Mouse (Mus musculus): ENCODE results near the gene Col20a1.

Col20a1 gene

DNA sequence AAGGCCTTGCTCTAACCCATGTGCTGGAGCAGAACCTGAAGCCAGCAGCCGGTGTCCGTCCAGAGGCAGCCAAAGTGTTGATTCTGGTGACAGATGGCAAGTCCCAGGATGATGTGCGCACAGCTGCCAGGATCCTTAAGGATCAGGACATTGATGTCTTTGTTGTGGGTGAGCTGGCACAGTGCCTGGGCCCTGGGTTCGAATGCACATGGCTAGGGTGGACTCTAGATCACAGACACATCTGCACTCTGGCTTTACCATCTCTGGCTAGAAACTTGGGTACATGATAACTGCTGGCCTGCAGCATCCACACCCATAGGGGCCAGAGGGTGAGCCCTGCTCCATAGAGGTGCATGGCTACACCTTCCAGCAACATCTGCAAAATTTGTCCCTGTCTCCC is 9.1 kb downstream of the Col20a1 start:
- no peak for DNase-seq (ENCODE audit: low read depth)

- peak; percentile 52 for DNase-seq (ENCODE audit: low read depth)
Measured at GRCm38 (mm10) chr2:180996436-180996835, 10.1 kb downstream of the Col20a1 start.

DNA sequence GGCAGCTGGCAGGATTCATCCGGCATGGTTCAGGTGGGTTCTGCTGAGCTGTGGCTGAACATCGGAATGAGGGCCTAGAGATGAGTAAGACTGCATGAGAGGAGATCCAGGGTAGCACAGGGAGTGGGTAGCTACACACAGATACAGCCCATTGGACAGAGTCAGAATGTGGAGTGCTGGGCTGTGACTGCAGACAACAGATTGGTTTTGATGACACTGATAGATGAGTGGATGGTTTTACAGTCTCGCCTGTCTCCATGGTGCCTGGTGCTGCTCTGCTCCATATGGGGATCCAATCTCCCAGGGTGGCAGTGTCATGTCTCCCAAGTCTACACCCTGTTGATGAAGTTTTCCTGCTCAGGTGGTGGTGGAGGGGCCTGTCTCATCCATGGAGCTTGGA is 10.6 kb downstream of the Col20a1 start:
- DNase-seq (ENCODE audit: low read depth): no peak

GRCm38 (mm10) chr2:181007054-181007453 is 20.7 kb downstream of the Col20a1 start:
- no peak for DNase-seq (ENCODE audit: low read depth)

DNA sequence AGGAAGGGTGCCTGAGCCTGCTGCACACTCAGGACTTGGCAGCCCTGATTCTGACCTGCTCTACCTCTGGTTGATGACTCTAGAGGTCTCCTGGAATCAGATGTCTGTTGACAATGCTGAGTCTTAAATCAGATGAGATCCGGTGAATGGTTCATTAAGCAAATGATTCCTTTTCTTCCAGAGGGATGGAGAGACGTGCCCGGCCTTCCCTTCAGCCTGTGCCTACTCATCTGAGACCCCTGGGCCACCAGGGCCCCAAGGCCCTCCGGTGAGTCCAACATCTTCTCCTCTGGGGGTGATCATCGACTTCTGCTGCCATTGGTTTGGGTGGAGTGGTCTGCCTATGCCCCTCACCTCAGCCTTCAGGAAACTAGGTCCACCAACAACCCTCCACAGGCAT is 22.0 kb downstream of the Col20a1 start:
- no peak for DNase-seq (ENCODE audit: low read depth)

DNA sequence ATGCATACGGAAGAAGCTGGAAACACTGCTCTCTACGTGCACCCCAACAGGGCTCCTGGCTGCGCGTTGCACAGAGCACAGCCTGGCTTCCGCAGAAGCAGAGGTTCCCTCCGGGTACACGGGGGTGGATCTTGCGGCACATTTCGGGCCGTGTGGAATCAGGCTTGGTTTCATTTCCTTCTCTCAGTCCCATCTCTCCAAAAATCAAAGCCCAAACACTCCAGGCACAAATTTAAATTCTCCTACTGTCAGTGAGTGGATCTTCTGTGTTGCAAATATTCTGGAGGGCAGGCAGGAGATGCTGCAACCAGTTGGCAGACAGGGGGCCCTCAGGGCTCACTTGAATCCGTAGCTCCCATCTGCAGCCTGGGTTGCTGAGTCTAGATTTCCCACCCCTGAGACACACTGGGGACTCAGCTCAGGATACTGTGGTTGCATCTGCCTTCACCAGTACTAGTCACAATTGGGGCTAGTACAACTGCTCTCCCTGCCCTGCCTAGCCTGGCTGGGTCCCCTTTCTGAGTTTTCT is 45.1 kb downstream of the Col20a1 start:
- DNase-seq (ENCODE audit: low read depth): no peak

GRCm38 (mm10) chr2:181032407-181032806 is 46.1 kb downstream of the Col20a1 start:
- DNase-seq (ENCODE audit: low read depth): no peak

- DNase-seq (ENCODE audit: low read depth): no peak
Measured at GRCm38 (mm10) chr2:181033310-181033709, 47.0 kb downstream of the Col20a1 start.

DNA sequence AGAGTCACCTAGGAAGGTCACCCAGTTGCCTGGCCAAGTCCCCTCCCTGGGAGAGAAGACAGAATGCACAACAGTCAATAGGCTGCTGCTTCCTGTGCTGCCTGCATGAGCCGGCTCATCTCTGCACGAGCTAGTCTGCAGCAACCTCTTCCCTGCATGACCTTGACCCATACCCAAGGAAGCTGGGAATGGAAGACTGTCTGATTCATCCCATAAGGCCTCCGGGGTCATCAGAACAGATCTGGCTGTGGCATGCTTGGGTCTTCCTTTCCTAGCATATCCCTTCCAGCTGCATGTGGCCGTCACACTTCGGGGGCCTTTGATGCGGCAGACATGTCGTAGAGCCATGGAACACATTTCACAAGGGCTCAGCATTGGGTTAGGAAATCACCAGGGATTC is 48.9 kb downstream of the Col20a1 start:
- no peak for DNase-seq (ENCODE audit: low read depth)

DNA sequence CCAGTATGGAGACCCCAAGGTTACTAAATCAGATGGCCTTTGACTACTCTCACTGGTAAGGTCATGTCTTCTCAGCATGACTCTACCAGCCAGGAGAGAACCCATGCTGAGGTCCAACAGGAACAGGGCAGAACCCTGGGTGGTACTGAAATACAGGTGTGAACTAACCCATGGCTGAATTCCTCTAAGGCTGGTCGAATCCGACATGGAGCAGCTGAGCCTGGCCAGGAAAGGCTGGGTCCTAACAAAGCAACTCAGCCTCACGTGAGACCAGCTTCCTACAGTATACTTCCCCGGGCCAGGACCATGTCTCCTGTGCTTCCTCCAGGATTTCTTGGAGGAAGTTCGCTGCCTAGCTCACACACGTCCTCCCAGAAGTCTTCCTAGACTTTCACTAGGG is 50.2 kb downstream of the Col20a1 start:
- no peak for DNase-seq (ENCODE audit: low read depth)

DNA sequence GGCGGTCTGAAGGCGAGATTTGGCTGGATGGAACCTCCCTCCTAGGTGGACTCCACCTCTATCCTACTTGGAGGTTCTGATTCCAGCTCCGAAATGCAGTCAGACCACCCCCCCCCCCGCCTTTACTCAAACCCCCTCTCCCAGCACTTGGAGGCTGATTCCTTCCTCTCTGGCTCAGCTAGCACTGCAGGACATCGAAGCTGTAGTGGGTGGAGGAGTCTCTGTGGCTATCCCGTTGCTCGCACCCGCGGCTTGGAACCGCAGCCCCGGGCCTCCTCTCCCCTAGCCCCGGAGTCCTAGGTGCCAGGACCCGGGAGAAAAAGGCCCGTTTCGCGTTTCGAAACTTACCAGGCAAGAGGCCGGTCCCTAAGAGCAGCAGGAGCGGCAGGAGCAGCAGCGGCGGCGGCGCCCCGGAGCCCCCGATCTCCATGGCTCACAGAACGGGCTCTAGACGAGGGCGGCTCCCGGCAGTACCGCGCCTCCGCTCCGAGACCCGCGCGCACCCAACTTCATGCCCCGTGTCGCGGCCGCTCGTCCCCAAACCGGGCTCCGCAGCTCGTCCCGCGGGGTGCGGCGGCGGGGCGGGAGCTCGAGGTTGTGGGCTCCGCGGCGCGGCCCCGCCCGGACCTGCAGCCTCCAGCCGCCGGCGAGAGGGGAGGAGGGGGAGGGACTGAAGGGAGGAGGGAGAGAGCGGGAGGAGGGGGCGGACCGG is 52.5 kb downstream of the Col20a1 start:
- no peak for DNase-seq (ENCODE audit: low read depth)

- no peak for DNase-seq (ENCODE audit: low read depth)
Measured at GRCm38 (mm10) chr2:181039356-181039680, 53.0 kb downstream of the Col20a1 start.

DNA sequence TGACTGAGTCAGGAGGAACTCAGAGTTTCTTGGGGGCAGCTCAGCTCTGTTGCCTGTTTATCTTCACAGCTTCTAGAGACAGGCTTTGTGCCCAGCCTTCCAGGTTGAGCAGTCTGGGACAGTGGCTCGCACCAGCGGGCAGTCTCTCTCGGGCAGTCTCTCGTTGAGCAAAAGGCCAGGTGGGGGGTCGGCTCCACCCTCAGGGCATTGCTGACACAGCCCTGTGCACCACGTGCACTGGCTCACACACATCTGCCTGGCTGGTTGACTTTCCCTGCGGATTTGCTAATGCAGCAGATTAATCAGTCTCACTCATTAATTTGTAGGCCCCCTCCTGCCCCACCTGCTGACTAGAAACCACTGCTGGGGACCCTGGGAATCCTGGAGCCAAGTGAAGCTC is 55.6 kb downstream of the Col20a1 start:
- no peak for DNase-seq (ENCODE audit: low read depth)

DNA sequence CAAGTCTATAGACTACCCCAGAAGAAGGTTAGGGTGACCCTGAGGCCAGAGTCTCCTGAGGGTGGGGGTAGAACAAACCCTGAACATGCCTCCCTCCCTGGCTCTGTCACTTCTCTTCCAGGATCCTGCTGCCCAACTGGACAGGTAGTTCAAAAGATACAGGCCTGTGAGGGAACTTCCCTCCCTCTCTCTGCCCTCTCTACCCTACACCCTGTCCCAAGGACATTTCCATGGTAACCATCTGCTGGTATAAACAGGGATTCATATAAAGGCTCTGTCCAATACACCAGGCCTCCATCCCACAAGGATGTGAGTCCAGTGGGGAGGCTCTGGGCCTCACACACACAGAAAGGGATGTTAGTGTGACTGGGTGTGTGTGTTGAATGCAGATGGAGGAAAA is 56.0 kb downstream of the Col20a1 start:
- no peak for DNase-seq (ENCODE audit: low read depth)

- no peak for DNase-seq (ENCODE audit: low read depth)
Measured at GRCm38 (mm10) chr2:181043437-181043836, 57.1 kb downstream of the Col20a1 start, which contains the start of gene Chrna4. Gene Chrna4, minus strand, starts transcription at chr2:181043546.

- no peak for DNase-seq (ENCODE audit: low read depth)
Measured at GRCm38 (mm10) chr2:181044001-181044400, 57.7 kb downstream of the Col20a1 start.

DNA sequence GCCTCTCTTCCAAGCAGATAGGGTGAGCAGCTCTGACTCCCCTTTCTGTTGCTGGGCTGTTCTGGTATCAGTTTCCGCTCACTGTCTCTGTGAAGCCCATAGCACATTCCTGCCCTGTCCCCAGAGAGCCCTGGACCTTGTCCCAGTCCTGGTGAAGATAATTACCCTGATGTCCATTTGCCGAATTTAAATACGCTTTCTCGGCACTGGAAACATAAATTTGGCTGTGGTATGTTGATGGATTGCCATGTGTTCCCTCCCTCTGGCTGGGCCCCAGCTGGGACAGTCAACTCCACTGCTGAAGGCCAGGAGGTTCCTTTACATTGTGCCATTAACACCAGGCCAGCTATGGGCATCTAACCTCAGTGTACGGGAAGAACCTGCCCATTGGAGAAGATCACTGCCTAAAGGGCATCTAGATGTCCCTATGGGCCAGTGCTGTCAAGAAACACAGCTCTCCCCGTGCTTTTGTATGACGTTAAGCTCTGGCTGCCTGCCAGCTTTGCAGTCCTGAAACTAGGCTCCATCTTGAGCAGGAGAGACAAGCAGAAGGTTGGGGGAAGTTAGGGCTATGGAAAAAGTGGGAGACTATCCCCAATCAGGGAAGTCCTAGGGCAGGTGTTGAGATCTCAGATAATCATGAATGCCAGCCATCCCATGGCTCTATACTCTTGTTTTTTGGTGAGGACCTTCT is 62.1 kb downstream of the Col20a1 start:
- no peak for DNase-seq (ENCODE audit: low read depth)

DNA sequence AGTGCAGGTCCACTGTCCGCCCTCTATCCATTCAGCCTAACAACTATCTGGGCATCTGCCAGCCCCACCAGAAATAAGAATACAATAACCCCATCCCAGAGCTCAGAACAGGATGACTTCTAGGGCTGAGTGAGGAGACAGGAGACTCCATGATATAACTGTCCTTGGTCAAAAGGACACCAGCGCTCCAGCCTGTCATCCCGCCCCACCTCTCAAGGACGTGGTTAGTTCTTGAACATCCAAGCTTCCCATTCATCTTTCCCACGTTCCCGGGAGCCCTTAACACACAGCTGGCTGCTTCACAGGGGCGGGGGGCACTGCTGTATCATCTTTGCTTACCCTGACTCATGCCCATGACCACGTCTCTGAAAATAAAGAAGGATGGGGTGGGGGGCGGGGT is 62.7 kb downstream of the Col20a1 start:
- DNase-seq (ENCODE audit: low read depth): no peak

DNA sequence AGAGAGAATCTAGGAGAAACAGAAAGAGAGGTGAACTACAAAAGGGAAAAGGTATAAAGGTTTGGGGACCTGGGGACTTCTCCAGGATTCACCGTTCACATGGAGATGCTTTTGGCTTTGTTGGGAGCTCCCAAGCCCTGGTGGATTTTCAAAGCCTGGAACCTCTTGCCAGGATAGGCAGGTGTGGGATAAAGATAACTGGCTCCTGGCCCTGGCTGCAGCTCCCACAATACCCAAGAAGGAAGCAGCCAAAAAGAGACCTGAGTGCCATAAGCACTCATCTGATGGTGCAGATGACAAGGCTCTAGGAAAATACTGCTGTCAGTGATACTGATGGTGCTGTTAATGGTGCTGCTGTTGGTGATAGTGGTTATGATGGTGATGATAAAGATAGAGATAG is 65.8 kb downstream of the Col20a1 start:
- no peak for DNase-seq (ENCODE audit: low read depth)

DNA sequence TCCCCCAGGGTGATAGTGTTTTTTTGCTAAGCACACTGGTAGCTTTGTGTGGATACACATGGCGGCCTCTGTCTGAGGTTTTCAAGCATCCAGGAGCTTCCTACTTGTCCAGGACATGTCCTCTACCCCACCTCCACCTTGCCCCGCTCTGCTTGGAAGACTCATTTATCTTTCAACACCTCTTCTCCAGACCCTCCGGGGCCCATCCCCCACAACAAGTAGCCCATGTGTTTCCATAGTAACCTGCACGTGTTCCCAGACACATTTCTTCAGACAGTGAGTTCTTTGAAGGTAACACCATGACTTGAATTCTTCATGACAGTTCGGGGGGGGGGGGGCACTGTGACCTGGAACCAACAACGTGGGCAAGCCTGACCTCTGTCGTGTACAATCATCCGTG is 71.0 kb downstream of the Col20a1 start:
- DNase-seq (ENCODE audit: low read depth): no peak

DNA sequence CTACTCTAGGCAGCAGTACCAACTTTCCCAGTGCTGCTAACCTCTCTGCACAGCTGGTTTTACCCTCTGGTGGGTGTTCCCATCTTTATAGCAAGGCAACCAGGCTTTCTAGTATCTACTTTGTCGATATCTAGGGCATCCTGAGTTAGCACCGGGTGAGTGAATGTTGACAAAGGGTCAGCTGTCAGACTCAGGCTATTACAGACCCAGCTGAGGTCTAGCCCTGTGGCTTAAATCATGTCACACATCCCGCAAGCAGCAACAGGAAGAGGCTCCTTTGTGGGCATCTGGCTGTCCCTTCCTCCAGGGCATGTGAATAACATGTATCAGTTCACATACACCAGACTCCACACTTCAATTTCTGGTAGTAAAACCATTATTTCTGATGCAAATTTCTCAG is 71.9 kb downstream of the Col20a1 start:
- DNase-seq (ENCODE audit: low read depth): no peak

DNA sequence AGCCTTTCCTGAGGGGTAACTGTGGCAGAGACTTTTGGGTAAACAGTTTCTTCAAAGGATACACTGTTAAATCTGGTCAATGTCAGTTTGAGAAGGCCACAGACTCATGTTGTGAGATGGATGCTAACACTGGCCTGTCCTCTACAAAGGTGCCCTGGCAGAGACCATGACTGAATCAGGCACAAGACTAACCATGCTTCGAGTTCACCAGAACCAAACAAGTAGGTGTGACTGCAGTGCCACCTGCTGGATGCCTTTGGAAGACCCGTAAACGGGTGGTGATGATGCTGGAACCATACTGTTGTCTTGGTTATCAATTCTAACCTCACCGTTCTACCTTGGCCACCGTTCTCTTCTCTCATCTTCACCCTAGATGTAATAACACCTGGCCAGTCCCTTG is 73.8 kb downstream of the Col20a1 start:
- peak; percentile 75 for DNase-seq (ENCODE audit: low read depth)

- DNase-seq (ENCODE audit: low read depth): no peak
Measured at GRCm38 (mm10) chr2:181065827-181066226, 79.5 kb downstream of the Col20a1 start.
